Mouse (Mus musculus): ENCODE data around the gene Fbxo27. TPM values are rescaled to one million over a fixed set of nuclear protein-coding genes. Genes with fewer than 3 reads are reported as not detected.

Gene Fbxo27
- total RNA-seq (2021) (under 1 TPM in 1 of 2 experiments, not detected in 1; 0.23 TPM), polyA plus RNA-seq (2012; rRNA removed) (1.1 and 1.2 TPM in 2 replicates)
- long read RNA-seq, result 0 reads

DNA sequence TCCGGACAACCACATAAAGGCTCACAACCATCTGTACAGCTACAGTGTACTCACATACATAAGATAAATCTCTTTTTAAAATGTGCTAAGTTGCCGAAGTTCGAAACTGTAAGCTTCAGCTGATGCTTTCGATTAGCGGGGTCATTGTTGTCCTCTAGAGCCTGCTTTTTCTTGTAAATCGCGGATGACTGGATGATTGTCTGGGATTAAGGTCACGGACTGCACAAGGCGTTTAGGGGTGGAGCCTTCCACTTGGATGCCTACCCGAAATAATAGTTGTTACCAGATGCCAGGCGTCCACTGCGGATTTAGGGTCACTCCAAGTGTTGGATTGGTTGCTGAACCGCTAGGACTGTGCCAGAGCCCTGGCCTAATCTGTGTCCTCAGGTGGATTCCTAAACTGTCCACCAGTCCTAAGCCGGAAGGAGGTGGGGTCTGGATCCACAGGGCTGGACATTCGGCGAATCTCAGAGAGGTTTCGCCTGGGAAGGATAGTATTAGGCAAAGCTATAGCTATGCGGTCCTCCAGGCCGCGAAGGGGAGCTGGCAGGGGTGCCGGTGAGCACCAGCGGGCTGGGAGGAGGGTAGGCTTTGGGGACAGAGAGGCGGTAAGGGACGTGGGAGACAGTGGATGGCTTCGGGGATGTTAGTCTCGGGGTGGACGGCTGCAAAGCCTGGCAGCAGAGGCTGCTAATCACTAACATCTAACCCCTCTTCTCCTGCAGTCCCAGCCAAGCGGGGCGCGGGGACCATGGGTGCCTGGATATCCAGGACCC lies at the start of gene Fbxo27:
Fbxo27 (plus strand) TSS at position 305 of the 776 bp plus-strand sequence.
- Histone ChIP-seq H3K79me2 (replicated peaks; ENCODE audit: control insufficient read depth, insufficient read depth, low read length) (no peaks in the 10 kb centered on the region), H3K36me3 (ENCODE audit: control insufficient read depth, insufficient read depth, low read length) (no peaks in the 10 kb centered on the region), H3K27ac (no peak within 1 kb of the TSS), H3K4me3 (peak within 1 kb of the TSS; percentile 25; the same call in 1 of the 2 replicates), H3K27me3 (ENCODE audit: control insufficient read depth, insufficient read depth, low read length) (0 out of 2 replicates have a peak, but pooled peaks cover 2% of the 10 kb centered on the region), H3K9ac (ENCODE audit: low read depth, low read length) (no peak within 1 kb of the TSS), H3K4me1 (ENCODE audit: control insufficient read depth, insufficient read depth, low read length) (no peaks in the 10 kb centered on the region)
- no peak for TF ChIP-seq POLR2A (IDR thresholded peaks at IDR 0.05; ENCODE audit: insufficient read depth, low read depth, low read length)
- no peak for TF ChIP-seq CTCF (IDR thresholded peaks at IDR 0.05)
- TF ChIP-seq EP300 (IDR thresholded peaks at IDR 0.05; ENCODE audit: insufficient read depth, low read depth, low read length), result no peak
- peak; percentile 4 to 23 for DNase-seq
- WGBS, result 38% methylated on average over 30 of the region's 30 CpGs
- intact Hi-C loops (cut with DNase I), result no loop called here

DNA sequence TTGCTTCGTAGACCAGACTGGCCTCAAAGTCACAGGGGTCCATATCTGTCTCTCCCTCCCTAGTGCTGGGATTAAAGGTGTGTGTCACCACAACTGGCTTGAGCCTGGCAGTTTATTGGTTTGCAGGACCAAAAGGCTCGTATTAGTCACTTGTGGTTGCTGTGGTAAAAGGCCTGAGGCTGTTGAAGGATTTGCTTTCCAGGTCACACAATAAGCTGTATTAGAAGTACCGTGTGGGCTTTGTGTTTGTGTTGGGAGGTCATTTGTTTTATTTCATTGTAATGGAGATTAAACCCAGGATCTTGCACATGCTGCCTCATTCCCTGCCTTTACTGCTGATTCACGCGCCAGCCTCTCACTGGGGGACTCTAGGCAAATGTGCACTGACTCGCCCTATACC lies 47.3 kb upstream of the Fbxo27 start:
- no peak overlapping the region for H3K9ac ChIP-seq (ENCODE audit: low read depth, low read length)
- no peak overlapping the region for H3K27ac ChIP-seq
- no peak for TF ChIP-seq POLR2A (IDR thresholded peaks at IDR 0.05; ENCODE audit: insufficient read depth, low read depth, low read length)
- TF ChIP-seq EP300 (IDR thresholded peaks at IDR 0.05; ENCODE audit: insufficient read depth, low read depth, low read length), result no peak
- no peak for TF ChIP-seq CTCF (IDR thresholded peaks at IDR 0.05)
- H3K36me3 ChIP-seq (ENCODE audit: control insufficient read depth, insufficient read depth, low read length), result no peaks in the 10 kb centered on the region
- H3K27me3 ChIP-seq (ENCODE audit: control insufficient read depth, insufficient read depth, low read length), result no peaks in the 10 kb centered on the region
- intact Hi-C loops (cut with DNase I), result no loop called here
- no peaks in the 10 kb centered on the region for H3K4me1 ChIP-seq (ENCODE audit: control insufficient read depth, insufficient read depth, low read length)
- 75% methylated on average over 6 of the region's 6 CpGs for WGBS
- no peak overlapping the region for H3K4me3 ChIP-seq
- no peak for DNase-seq
- no peaks in the 10 kb centered on the region for H3K79me2 ChIP-seq (replicated peaks; ENCODE audit: control insufficient read depth, insufficient read depth, low read length)

DNA sequence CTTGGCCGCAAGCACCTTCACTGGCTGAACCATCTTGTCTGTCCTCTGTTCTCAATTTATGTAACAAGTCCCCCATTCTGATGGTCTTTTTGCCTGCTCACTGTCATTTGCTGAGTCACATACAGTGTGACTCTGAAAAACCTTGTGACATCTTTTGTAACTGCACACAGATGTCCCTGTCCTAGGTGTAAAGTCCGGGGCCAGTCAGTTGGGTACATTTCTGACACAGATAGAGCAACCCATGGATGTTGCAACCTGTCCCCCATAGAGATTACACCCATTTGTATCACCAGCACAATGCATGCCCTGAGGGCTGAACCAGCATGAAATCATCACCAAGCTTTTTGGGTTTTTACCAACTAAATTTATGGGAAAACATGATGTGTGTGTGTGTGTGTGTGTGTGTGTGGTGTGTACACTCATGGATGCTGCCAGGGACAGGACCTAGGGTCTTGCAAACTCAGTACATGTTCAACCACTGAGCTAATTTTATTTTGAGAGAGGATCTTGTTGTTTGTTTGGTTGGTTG lies 46.6 kb upstream of the Fbxo27 start:
- TF ChIP-seq EP300 (IDR thresholded peaks at IDR 0.05; ENCODE audit: insufficient read depth, low read depth, low read length) (no peak), POLR2A (IDR thresholded peaks at IDR 0.05; ENCODE audit: insufficient read depth, low read depth, low read length) (no peak), CTCF (IDR thresholded peaks at IDR 0.05) (no peak)
- Histone ChIP-seq H3K36me3 (ENCODE audit: control insufficient read depth, insufficient read depth, low read length) (no peaks in the 10 kb centered on the region), H3K27me3 (ENCODE audit: control insufficient read depth, insufficient read depth, low read length) (no peaks in the 10 kb centered on the region), H3K79me2 (replicated peaks; ENCODE audit: control insufficient read depth, insufficient read depth, low read length) (no peaks in the 10 kb centered on the region), H3K27ac (no peak overlapping the region), H3K4me1 (ENCODE audit: control insufficient read depth, insufficient read depth, low read length) (no peaks in the 10 kb centered on the region), H3K9ac (ENCODE audit: low read depth, low read length) (no peak overlapping the region), H3K4me3 (no peak overlapping the region)
- no peak for DNase-seq
- 81% methylated on average over 2 of the region's 2 CpGs for WGBS
- intact Hi-C loops (cut with DNase I), result no loop called here

GRCm38 (mm10) chr7:28647016-28647415 lies 45.6 kb upstream of the Fbxo27 start:
- TF ChIP-seq POLR2A (IDR thresholded peaks at IDR 0.05; ENCODE audit: insufficient read depth, low read depth, low read length) (no peak), EP300 (IDR thresholded peaks at IDR 0.05; ENCODE audit: insufficient read depth, low read depth, low read length) (no peak), CTCF (IDR thresholded peaks at IDR 0.05) (no peak)

GRCm38 (mm10) chr7:28651157-28651556 lies 41.5 kb upstream of the Fbxo27 start:
- Histone ChIP-seq H3K9ac (ENCODE audit: low read depth, low read length) (no peak overlapping the region), H3K36me3 (ENCODE audit: control insufficient read depth, insufficient read depth, low read length) (no peaks in the 10 kb centered on the region), H3K79me2 (replicated peaks; ENCODE audit: control insufficient read depth, insufficient read depth, low read length) (no peaks in the 10 kb centered on the region), H3K4me3 (no peak overlapping the region), H3K27ac (no peak overlapping the region), H3K4me1 (ENCODE audit: control insufficient read depth, insufficient read depth, low read length) (no peaks in the 10 kb centered on the region), H3K27me3 (ENCODE audit: control insufficient read depth, insufficient read depth, low read length) (no peaks in the 10 kb centered on the region)
- intact Hi-C loops (cut with DNase I), result no loop called here
- whole genome bisulfite sequencing, result 86% methylated on average over 2 of the region's 2 CpGs
- TF ChIP-seq CTCF (IDR thresholded peaks at IDR 0.05) (no peak), EP300 (IDR thresholded peaks at IDR 0.05; ENCODE audit: insufficient read depth, low read depth, low read length) (no peak), POLR2A (IDR thresholded peaks at IDR 0.05; ENCODE audit: insufficient read depth, low read depth, low read length) (no peak)
- DNase-seq, result no peak

More at GRCm38 (mm10) chr7:28647016-28647415, 45.6 kb upstream of the Fbxo27 start:
- Histone ChIP-seq H3K4me3 (no peak overlapping the region), H3K36me3 (ENCODE audit: control insufficient read depth, insufficient read depth, low read length) (no peaks in the 10 kb centered on the region), H3K9ac (ENCODE audit: low read depth, low read length) (no peak overlapping the region), H3K79me2 (replicated peaks; ENCODE audit: control insufficient read depth, insufficient read depth, low read length) (no peaks in the 10 kb centered on the region), H3K27ac (no peak overlapping the region), H3K4me1 (ENCODE audit: control insufficient read depth, insufficient read depth, low read length) (no peaks in the 10 kb centered on the region), H3K27me3 (ENCODE audit: control insufficient read depth, insufficient read depth, low read length) (no peaks in the 10 kb centered on the region)
- WGBS, result 53% methylated on average over 7 of the region's 7 CpGs
- intact Hi-C loops (cut with DNase I), result no loop called here
- DNase-seq, result no peak

DNA sequence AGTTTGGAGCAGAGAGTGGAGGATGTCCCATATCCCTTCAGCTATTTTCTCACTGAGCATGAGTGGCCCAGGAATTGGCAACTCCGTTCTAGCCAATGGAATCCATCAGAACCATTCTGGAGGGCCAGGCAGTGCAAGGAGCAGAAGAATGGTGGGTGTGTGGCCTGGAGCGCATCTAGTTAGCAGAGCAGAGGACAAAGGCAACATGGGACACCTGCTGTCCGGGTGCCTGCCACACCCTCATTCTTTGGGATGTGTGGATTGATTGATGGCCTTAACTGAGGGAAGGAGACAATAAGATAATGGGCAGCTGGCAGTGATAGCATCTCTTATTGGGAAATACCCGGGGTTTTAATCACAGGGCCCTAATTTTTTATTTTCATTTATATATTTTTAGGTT lies 36.2 kb upstream of the Fbxo27 start:
- 64% methylated on average over 4 of the region's 4 CpGs for WGBS
- Histone ChIP-seq H3K27ac (no peak overlapping the region), H3K36me3 (ENCODE audit: control insufficient read depth, insufficient read depth, low read length) (no peaks in the 10 kb centered on the region), H3K9ac (ENCODE audit: low read depth, low read length) (no peak overlapping the region), H3K4me1 (ENCODE audit: control insufficient read depth, insufficient read depth, low read length) (no peaks in the 10 kb centered on the region), H3K27me3 (ENCODE audit: control insufficient read depth, insufficient read depth, low read length) (no peaks in the 10 kb centered on the region), H3K79me2 (replicated peaks; ENCODE audit: control insufficient read depth, insufficient read depth, low read length) (no peaks in the 10 kb centered on the region), H3K4me3 (no peak overlapping the region)
- TF ChIP-seq POLR2A (IDR thresholded peaks at IDR 0.05; ENCODE audit: insufficient read depth, low read depth, low read length) (no peak), CTCF (IDR thresholded peaks at IDR 0.05) (no peak), EP300 (IDR thresholded peaks at IDR 0.05; ENCODE audit: insufficient read depth, low read depth, low read length) (no peak)
- DNase-seq, result no peak
- intact Hi-C loops (cut with DNase I), result no loop called here

Measured in heart, adult 2 months (tissue).